Mouse (Mus musculus) monocyte, adult 5-6 weeks (primary cell): ENCODE results near the gene Pou5f2. TPM values are rescaled to one million over a fixed set of nuclear protein-coding genes. Genes with fewer than 3 reads are reported as not detected.

ENCODE experiments used
- ATAC-seq: fragments of 153-309, 156-312 bp; replicated peaks from 2 replicates; pipeline ENCODE4 v1.8.0; 2017; ENCODE audit warnings: mild to moderate bottlenecking; ENCODE audit not compliant: low TSS enrichment, insufficient number of reproducible peaks, severe bottlenecking, poor library complexity, low FRiP score
- total RNA-seq: library from RNA; stranded (forward); fragments of 200-1000, 200-491, 200-594 nt; gene quantifications from 3 replicates; pipeline ENCODE4 v1.2.3, GENCODE M21; 2017

Gene Pou5f2
- total RNA-seq, result 1.4 to 5.8 TPM (median 2.3 TPM) in 3 replicates

- ATAC-seq, result no peak
These were observed at the start of gene Pou5f2 for GRCm38 (mm10) chr13:78024683-78025294. TSS of gene Pou5f2 (plus strand) at chr13:78024902.

- ATAC-seq, result no peak
These were observed 48.5 kb upstream of the Pou5f2 start for GRCm38 (mm10) chr13:77976248-77976647.

- no peak for ATAC-seq
These were observed 47.6 kb upstream of the Pou5f2 start for GRCm38 (mm10) chr13:77977121-77977520.

- no peak for ATAC-seq
These were observed 42.4 kb upstream of the Pou5f2 start for GRCm38 (mm10) chr13:77982105-77982851.

GRCm38 (mm10) chr13:77982852-77983202 is 41.9 kb upstream of the Pou5f2 start:
- no peak for ATAC-seq

GRCm38 (mm10) chr13:77991189-77991886 is 33.4 kb upstream of the Pou5f2 start:
- no peak for ATAC-seq

GRCm38 (mm10) chr13:78004649-78005048 is 20.1 kb upstream of the Pou5f2 start:
- no peak for ATAC-seq

- no peak for ATAC-seq
These were observed 19.4 kb upstream of the Pou5f2 start for GRCm38 (mm10) chr13:78005344-78005743.

GRCm38 (mm10) chr13:78010176-78010575 is 14.5 kb upstream of the Pou5f2 start:
- no peak for ATAC-seq

GRCm38 (mm10) chr13:78032821-78033220 is 8.1 kb downstream of the Pou5f2 start:
- ATAC-seq, result no peak

- no peak for ATAC-seq
These were observed 12.5 kb downstream of the Pou5f2 start for GRCm38 (mm10) chr13:78037203-78037602.

- ATAC-seq, result no peak
These were observed 18.5 kb downstream of the Pou5f2 start for GRCm38 (mm10) chr13:78043203-78043602.

GRCm38 (mm10) chr13:78045116-78045515 is 20.4 kb downstream of the Pou5f2 start:
- no peak for ATAC-seq

Other genes with a start within 250 kb of the Pou5f2 start
- not detected in 3 replicates for gene Nr2f1, start 174.9 kb downstream of the Pou5f2 start, total RNA-seq